Mouse (Mus musculus) midbrain, embryonic 12.5 days (tissue): ENCODE measurements around the gene Pdpk1. TPM values are rescaled to one million over a fixed set of nuclear protein-coding genes. Genes with fewer than 3 reads are reported as not detected.

Experiments used
- ATAC-seq: fragments of 200-750 bp; cut with Nextera tagmentation; 2 replicates; pipeline ENCODE4 v1.8.0; 2017; ENCODE audit warnings: low read depth, moderate TSS enrichment, moderate library complexity; ENCODE audit not compliant: low FRiP score
- H3K27ac ChIP-seq: fragments of 300-500 bp; sonication (generic); replicated peaks from 2 replicates; pipeline ENCODE4 v1.5.1; 2016; ENCODE audit warnings: mild to moderate bottlenecking
- H3K27me3 ChIP-seq: fragments of 300-500 bp; sonication (generic); 2 replicates; pipeline ENCODE4 v1.6.1; 2016; ENCODE audit warnings: mild to moderate bottlenecking
- H3K36me3 ChIP-seq: fragments of 300-500 bp; sonication (generic); 2 replicates; pipeline ENCODE4 v1.6.1; 2016
- H3K4me1 ChIP-seq: fragments of 300-500 bp; sonication (generic); 2 replicates; pipeline ENCODE4 v1.6.1; 2016
- H3K4me2 ChIP-seq: fragments of 300-500 bp; sonication (generic); replicated peaks from 2 replicates; pipeline ENCODE4 v1.6.1; 2016; ENCODE audit warnings: mild to moderate bottlenecking, moderate library complexity
- H3K4me3 ChIP-seq: fragments of 300-500 bp; sonication (generic); 2 replicates; pipeline ENCODE4 v1.5.1; 2016; ENCODE audit warnings: mild to moderate bottlenecking
- H3K9ac ChIP-seq: fragments of 300-500 bp; sonication (generic); replicated peaks from 2 replicates; pipeline ENCODE4 v1.6.1; 2016; ENCODE audit warnings: mild to moderate bottlenecking, moderate library complexity
- H3K9me3 ChIP-seq: fragments of 300-500 bp; sonication (generic); 2 replicates; pipeline ENCODE4 v1.6.1; 2016; ENCODE audit warnings: mild to moderate bottlenecking
- WGBS: fragments of 180-500 bp; shearing (Covaris S2); methylation state at CpG from one replicate; pipeline ENCODE4 v1.1.7; 2016; 5-methylcytosine and 5-hydroxymethylcytosine counted together
- polyA plus RNA-seq: library from polyadenylated mRNA; unstranded; fragments of >200 nt; fragmentation: Nextera tagmentation; extraction: Ambion mirVana; gene quantifications from 2 replicates; pipeline ENCODE4 v1.2.1, GENCODE M21; 2016

Pdpk1 gene
- polyA plus RNA-seq, 1 experiment from 2014 or later = 56.2 TPM

GRCm38 (mm10) chr17:24056636-24057625, 93.8 kb downstream of the Pdpk1 start:
- no peak overlapping the region for H3K4me3 ChIP-seq
- no peaks in the 10 kb centered on the region for H3K27me3 ChIP-seq
- H3K9ac ChIP-seq = no peak overlapping the region
- H3K27ac ChIP-seq = no peak overlapping the region
- H3K4me1 ChIP-seq = no peaks in the 10 kb centered on the region
- H3K36me3 ChIP-seq = peaks cover 82% of the 10 kb centered on the region
- H3K4me2 ChIP-seq = no peak overlapping the region
- 94% methylated on average over 14 of the region's 14 CpGs for WGBS
- no peak for ATAC-seq
- no peaks in the 10 kb centered on the region for H3K9me3 ChIP-seq

DNA sequence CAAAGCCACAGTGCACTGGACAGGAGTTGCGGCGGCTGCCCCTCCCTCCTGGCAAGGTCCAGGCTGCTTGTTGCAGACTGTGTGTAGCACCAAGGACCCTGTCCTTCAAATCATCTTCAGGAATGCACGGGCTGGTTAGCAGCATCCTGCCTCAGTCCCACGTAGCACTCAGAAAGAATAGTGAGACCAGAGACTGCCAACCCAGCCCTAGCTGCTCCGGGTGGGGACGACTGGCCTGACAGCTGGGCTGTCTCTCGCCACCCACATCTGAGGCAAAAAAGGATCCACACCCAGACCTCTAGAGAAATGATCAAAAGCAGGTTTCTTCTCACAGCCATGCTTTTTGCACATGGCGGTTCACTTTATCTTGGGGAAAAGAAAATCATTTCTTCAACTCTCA, 101.7 kb downstream of the Pdpk1 start:
- ATAC-seq = no peak
- Histone ChIP-seq H3K9ac (no peak overlapping the region), H3K27ac (no peak overlapping the region), H3K36me3 (peaks cover 72% of the 10 kb centered on the region), H3K4me1 (no peaks in the 10 kb centered on the region), H3K4me2 (no peak overlapping the region), H3K4me3 (no peak overlapping the region), H3K27me3 (no peaks in the 10 kb centered on the region), H3K9me3 (no peaks in the 10 kb centered on the region)
- WGBS = 93% methylated on average over 8 of the region's 8 CpGs

DNA sequence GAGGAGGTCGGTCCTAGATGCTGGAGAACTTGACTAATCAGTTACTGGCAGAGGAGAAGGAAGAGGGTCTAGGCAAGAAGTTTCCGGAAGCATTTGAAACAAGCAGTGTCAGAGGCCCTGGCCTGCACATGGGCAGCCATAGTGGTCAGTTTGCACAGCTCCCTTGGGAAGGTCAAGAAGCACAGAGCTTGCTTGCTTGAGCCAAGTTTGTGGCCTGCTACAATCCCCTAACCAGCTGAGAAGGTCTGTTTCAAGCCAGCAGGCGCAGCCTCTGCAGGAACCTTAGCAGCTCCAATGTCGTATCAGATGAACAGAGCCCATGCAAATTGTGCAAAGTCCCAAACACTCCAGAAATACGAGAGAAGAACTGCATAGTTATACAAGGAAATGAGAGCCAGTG, 102.7 kb downstream of the Pdpk1 start:
- Histone ChIP-seq H3K4me1 (no peaks in the 10 kb centered on the region), H3K27me3 (no peaks in the 10 kb centered on the region), H3K27ac (no peak overlapping the region), H3K9ac (no peak overlapping the region), H3K9me3 (no peaks in the 10 kb centered on the region), H3K4me2 (no peak overlapping the region), H3K36me3 (peaks cover 62% of the 10 kb centered on the region), H3K4me3 (no peak overlapping the region)
- WGBS = 91% methylated on average over 5 of the region's 5 CpGs
- no peak for ATAC-seq

DNA sequence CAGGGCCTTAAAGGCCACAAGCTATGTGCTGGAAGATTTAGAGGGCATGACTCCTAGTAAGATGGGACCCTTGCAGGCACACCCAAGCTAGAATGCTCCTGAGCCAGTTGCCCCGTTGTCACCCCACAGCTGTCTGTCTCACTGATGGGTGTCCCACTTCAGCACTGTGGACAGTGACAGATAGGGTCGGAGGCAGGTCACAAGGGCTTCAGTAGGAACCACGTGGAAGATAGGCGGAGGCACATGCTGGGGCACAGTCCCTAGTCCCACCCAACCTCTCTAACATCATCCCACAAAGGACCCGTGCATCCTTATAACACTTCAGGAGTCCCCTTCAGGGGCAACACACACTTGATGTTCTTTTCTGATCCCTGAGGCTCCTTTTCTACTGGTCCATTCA, 104.7 kb downstream of the Pdpk1 start:
- Histone ChIP-seq H3K4me2 (no peak overlapping the region), H3K9ac (no peak overlapping the region), H3K27me3 (no peaks in the 10 kb centered on the region), H3K36me3 (peaks cover 44% of the 10 kb centered on the region), H3K9me3 (no peaks in the 10 kb centered on the region), H3K4me3 (no peak overlapping the region), H3K27ac (no peak overlapping the region), H3K4me1 (no peaks in the 10 kb centered on the region)
- ATAC-seq = no peak
- WGBS = 55% methylated on average over 5 of the region's 5 CpGs

- ATAC-seq = no peak
- H3K4me3 ChIP-seq = no peak overlapping the region
- H3K9ac ChIP-seq = no peak overlapping the region
- WGBS = 83% methylated on average over 10 of the region's 10 CpGs
- H3K4me2 ChIP-seq = no peak overlapping the region
- peaks cover 40% of the 10 kb centered on the region for H3K36me3 ChIP-seq
- no peaks in the 10 kb centered on the region for H3K9me3 ChIP-seq
- H3K27ac ChIP-seq = no peak overlapping the region
- H3K27me3 ChIP-seq = no peaks in the 10 kb centered on the region
- H3K4me1 ChIP-seq = no peaks in the 10 kb centered on the region
These were observed 105.1 kb downstream of the Pdpk1 start for GRCm38 (mm10) chr17:24045608-24046007.

GRCm38 (mm10) chr17:24044482-24044881, 106.2 kb downstream of the Pdpk1 start:
- no peak overlapping the region for H3K9ac ChIP-seq
- no peak overlapping the region for H3K4me3 ChIP-seq
- H3K4me1 ChIP-seq = no peaks in the 10 kb centered on the region
- H3K9me3 ChIP-seq = 0 out of 2 replicates have a peak, but pooled peaks cover 2% of the 10 kb centered on the region
- ATAC-seq = no peak
- peaks cover 29% of the 10 kb centered on the region for H3K36me3 ChIP-seq
- no peaks in the 10 kb centered on the region for H3K27me3 ChIP-seq
- H3K27ac ChIP-seq = no peak overlapping the region
- 59% methylated on average over 5 of the region's 5 CpGs for WGBS
- H3K4me2 ChIP-seq = no peak overlapping the region

GRCm38 (mm10) chr17:24037844-24038243, 112.9 kb downstream of the Pdpk1 start, which contains the start of gene Prss27:
TSS of gene Prss27 (plus strand) at chr17:24038144.
- no peak within 1 kb of the TSS for H3K4me2 ChIP-seq
- no peak for ATAC-seq
- no peaks in the 10 kb centered on the region for H3K36me3 ChIP-seq
- no peaks in the 10 kb centered on the region for H3K4me1 ChIP-seq
- H3K9me3 ChIP-seq = 0 out of 2 replicates have a peak, but pooled peaks cover 2% of the 10 kb centered on the region
- H3K9ac ChIP-seq = no peak within 1 kb of the TSS
- H3K27ac ChIP-seq = no peak within 1 kb of the TSS
- H3K27me3 ChIP-seq = no peaks in the 10 kb centered on the region
- WGBS = 56% methylated on average over 4 of the region's 4 CpGs
- H3K4me3 ChIP-seq = no peak within 1 kb of the TSS

DNA sequence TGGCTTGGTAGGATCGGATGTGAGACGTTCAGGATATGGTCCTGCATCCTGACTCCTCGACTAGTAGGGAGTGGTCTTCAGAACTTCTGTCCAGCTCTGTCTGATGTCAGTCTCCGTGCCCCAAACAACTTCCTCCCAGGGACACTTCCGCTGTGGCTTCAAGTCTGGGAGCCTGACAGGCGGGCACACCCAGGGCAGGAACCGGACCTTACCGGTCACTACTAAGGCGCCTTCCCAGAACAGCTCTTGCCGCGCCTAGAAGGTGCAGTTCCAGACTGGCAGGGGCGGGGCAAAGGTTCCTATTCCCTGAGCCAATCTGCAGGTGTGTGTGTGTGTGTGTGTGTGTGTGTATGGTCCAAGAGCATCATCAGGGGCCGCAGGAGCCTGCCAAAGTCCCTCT, 113.4 kb downstream of the Pdpk1 start:
- no peak for ATAC-seq
- Histone ChIP-seq H3K27ac (no peak overlapping the region), H3K4me3 (no peak overlapping the region), H3K4me2 (no peak overlapping the region), H3K4me1 (no peaks in the 10 kb centered on the region), H3K9ac (no peak overlapping the region), H3K27me3 (no peaks in the 10 kb centered on the region), H3K36me3 (no peaks in the 10 kb centered on the region), H3K9me3 (0 out of 2 replicates have a peak, but pooled peaks cover 2% of the 10 kb centered on the region)
- WGBS = 85% methylated on average over 13 of the region's 13 CpGs

GRCm38 (mm10) chr17:24036954-24037353, 113.8 kb downstream of the Pdpk1 start:
- H3K36me3 ChIP-seq = no peaks in the 10 kb centered on the region
- H3K4me1 ChIP-seq = no peaks in the 10 kb centered on the region
- WGBS = 78% methylated on average over 6 of the region's 6 CpGs
- H3K9me3 ChIP-seq = 0 out of 2 replicates have a peak, but pooled peaks cover 2% of the 10 kb centered on the region
- H3K27me3 ChIP-seq = no peaks in the 10 kb centered on the region
- no peak overlapping the region for H3K27ac ChIP-seq
- H3K4me3 ChIP-seq = no peak overlapping the region
- H3K4me2 ChIP-seq = no peak overlapping the region
- no peak for ATAC-seq
- H3K9ac ChIP-seq = no peak overlapping the region

- no peak for ATAC-seq
- H3K9me3 ChIP-seq = 0 out of 2 replicates have a peak, but pooled peaks cover 2% of the 10 kb centered on the region
- H3K27ac ChIP-seq = no peak overlapping the region
These were observed 115.6 kb downstream of the Pdpk1 start for GRCm38 (mm10) chr17:24035087-24035486.

GRCm38 (mm10) chr17:24030551-24030950, 120.2 kb downstream of the Pdpk1 start:
- WGBS = 90% methylated on average over 11 of the region's 22 CpGs
- H3K4me1 ChIP-seq = no peaks in the 10 kb centered on the region
- H3K9me3 ChIP-seq = no peaks in the 10 kb centered on the region
- no peaks in the 10 kb centered on the region for H3K27me3 ChIP-seq
- H3K9ac ChIP-seq = no peak overlapping the region
- no peak overlapping the region for H3K27ac ChIP-seq
- no peaks in the 10 kb centered on the region for H3K36me3 ChIP-seq
- no peak for ATAC-seq
- no peak overlapping the region for H3K4me3 ChIP-seq
- no peak overlapping the region for H3K4me2 ChIP-seq

More at GRCm38 (mm10) chr17:24035087-24035486, 115.6 kb downstream of the Pdpk1 start:
- Histone ChIP-seq H3K9ac (no peak overlapping the region), H3K4me1 (no peaks in the 10 kb centered on the region), H3K4me2 (no peak overlapping the region), H3K4me3 (no peak overlapping the region), H3K36me3 (no peaks in the 10 kb centered on the region), H3K27me3 (no peaks in the 10 kb centered on the region)
- 87% methylated on average over 7 of the region's 7 CpGs for WGBS

GRCm38 (mm10) chr17:24029477-24029876, 121.2 kb downstream of the Pdpk1 start:
- H3K4me3 ChIP-seq = no peak overlapping the region
- WGBS = 84% methylated on average over 7 of the region's 7 CpGs
- H3K4me2 ChIP-seq = no peak overlapping the region
- H3K4me1 ChIP-seq = no peaks in the 10 kb centered on the region
- H3K9ac ChIP-seq = no peak overlapping the region
- no peak for ATAC-seq
- H3K27ac ChIP-seq = no peak overlapping the region
- no peaks in the 10 kb centered on the region for H3K27me3 ChIP-seq
- H3K36me3 ChIP-seq = no peaks in the 10 kb centered on the region
- H3K9me3 ChIP-seq = no peaks in the 10 kb centered on the region
